Mouse (Mus musculus): Measurements from ENCODE around the gene D430042O09Rik. TPM values are rescaled to one million over a fixed set of nuclear protein-coding genes. Genes with fewer than 3 reads are reported as not detected.

The D430042O09Rik gene
- polyA plus RNA-seq, 1 experiment from 2014 or later, result 6.6 TPM

- Histone ChIP-seq H3K27me3 (replicated peaks; ENCODE audit: control insufficient read depth, insufficient read depth, low read length) (peaks cover 3% of the 10 kb centered on the region; the same call in 1 of the 2 replicates), H3K9me3 (ENCODE audit: control insufficient read depth, low read length) (no peaks in the 10 kb centered on the region), H3K4me3 (ENCODE audit: low read depth, low read length) (no peak overlapping the region), H3K4me1 (replicated peaks; ENCODE audit: control insufficient read depth, insufficient read depth, low read length) (no peaks in the 10 kb centered on the region), H3K36me3 (ENCODE audit: control insufficient read depth, insufficient read depth, low read length) (no peaks in the 10 kb centered on the region), H3K9ac (ENCODE audit: low read depth, low read length) (no peak overlapping the region), H3K27ac (ENCODE audit: low read depth, low read length) (no peak overlapping the region), H3K4me2 (no peak overlapping the region)
- ATAC-seq (replicated peaks; ENCODE audit: low FRiP score) (no peak), DNase-seq (ENCODE audit: low spot score) (no peak)
- WGBS, result 67% methylated on average over 13 of the region's 13 CpGs
Measured at GRCm38 (mm10) chr7:125900386-125901161, 192.9 kb downstream of the D430042O09Rik start.

DNA sequence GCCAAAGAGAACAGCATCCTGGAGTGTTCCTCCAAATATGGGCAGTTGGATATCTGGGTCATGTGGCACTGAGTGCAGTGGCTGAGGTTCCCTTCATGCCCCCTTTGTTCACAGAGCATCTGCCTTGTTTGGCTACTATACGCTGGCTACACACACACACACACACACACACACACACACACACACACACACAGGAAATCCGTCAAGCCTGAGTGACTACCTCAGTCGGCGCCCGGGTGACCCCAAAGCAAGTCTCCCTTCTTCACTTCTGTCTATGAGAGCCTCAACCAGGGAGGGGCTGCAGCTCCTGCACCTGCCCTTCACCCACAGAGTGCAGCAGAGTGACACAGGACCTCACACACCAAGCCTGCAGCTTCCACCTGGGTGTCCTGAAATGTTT lies 213.1 kb downstream of the D430042O09Rik start:
- Histone ChIP-seq H3K9ac (ENCODE audit: low read depth, low read length) (no peak overlapping the region), H3K4me2 (no peak overlapping the region), H3K4me1 (replicated peaks; ENCODE audit: control insufficient read depth, insufficient read depth, low read length) (no peaks in the 10 kb centered on the region), H3K36me3 (ENCODE audit: control insufficient read depth, insufficient read depth, low read length) (no peaks in the 10 kb centered on the region), H3K9me3 (ENCODE audit: control insufficient read depth, low read length) (no peaks in the 10 kb centered on the region), H3K27me3 (replicated peaks; ENCODE audit: control insufficient read depth, insufficient read depth, low read length) (no peaks in the 10 kb centered on the region), H3K4me3 (ENCODE audit: low read depth, low read length) (no peak overlapping the region), H3K27ac (ENCODE audit: low read depth, low read length) (no peak overlapping the region)
- ATAC-seq (replicated peaks; ENCODE audit: low FRiP score) (no peak), DNase-seq (ENCODE audit: low spot score) (no peak)
- WGBS, result 67% methylated on average over 5 of the region's 5 CpGs

GRCm38 (mm10) chr7:125924044-125924443 lies 216.4 kb downstream of the D430042O09Rik start:
- H3K9me3 ChIP-seq (ENCODE audit: control insufficient read depth, low read length), result no peaks in the 10 kb centered on the region
- H3K4me1 ChIP-seq (replicated peaks; ENCODE audit: control insufficient read depth, insufficient read depth, low read length), result no peaks in the 10 kb centered on the region
- H3K9ac ChIP-seq (ENCODE audit: low read depth, low read length), result no peak overlapping the region
- H3K4me2 ChIP-seq, result no peak overlapping the region
- no peak overlapping the region for H3K27ac ChIP-seq (ENCODE audit: low read depth, low read length)
- H3K36me3 ChIP-seq (ENCODE audit: control insufficient read depth, insufficient read depth, low read length), result no peaks in the 10 kb centered on the region
- H3K27me3 ChIP-seq (replicated peaks; ENCODE audit: control insufficient read depth, insufficient read depth, low read length), result no peaks in the 10 kb centered on the region
- ATAC-seq (replicated peaks; ENCODE audit: low FRiP score) (no peak), DNase-seq (ENCODE audit: low spot score) (no peak)
- WGBS, result 79% methylated on average over 5 of the region's 5 CpGs
- no peak overlapping the region for H3K4me3 ChIP-seq (ENCODE audit: low read depth, low read length)

Other genes starting within 250 kb of the D430042O09Rik start
- 126 and 132 TPM in 2 replicates for gene Nsmce1, start 216.3 kb upstream of the D430042O09Rik start, polyA plus RNA-seq (2014; fragmentation: Nextera tagmentation; extraction: Ambion mirVana)
- 4.4 and 5.3 TPM in 2 replicates for gene Il4ra, start 155.8 kb upstream of the D430042O09Rik start, polyA plus RNA-seq (2014; fragmentation: Nextera tagmentation; extraction: Ambion mirVana)
- gene Il21r, start 104.5 kb upstream of the D430042O09Rik start, polyA plus RNA-seq (2014; fragmentation: Nextera tagmentation; extraction: Ambion mirVana), result 0.81 and 1.1 TPM in 2 replicates
- 28.3 and 28.8 TPM in 2 replicates for gene Gtf3c1, start 108 bp upstream of the D430042O09Rik start, polyA plus RNA-seq (2014; fragmentation: Nextera tagmentation; extraction: Ambion mirVana)